Mouse (Mus musculus) neutrophil, adult 5-6 weeks (primary cell): Measurements from ENCODE around the gene Mat2b. TPM values are rescaled to one million over a fixed set of nuclear protein-coding genes. Genes with fewer than 3 reads are reported as not detected.
A peak's percentile ranks its signal among the peaks of the same experiment; 100 is the strongest.

Source experiments
- ATAC-seq: fragments of 151-379, 151-347 bp; 2 replicates; pipeline ENCODE4 v1.8.0; 2017; ENCODE audit warnings: mild to moderate bottlenecking, moderate TSS enrichment; ENCODE audit not compliant: insufficient number of reproducible peaks, poor library complexity, low FRiP score, severe bottlenecking; ENCODE audit errors: extremely low read depth
- total RNA-seq: library from RNA; stranded (forward); fragments of 200-1000 nt; gene quantifications from 2 replicates; pipeline ENCODE4 v1.2.3, GENCODE M21; 2017

Mat2b gene
- total RNA-seq: 112 and 119 TPM in 2 replicates

GRCm38 (mm10) chr11:40695103-40695502 is at the start of gene Mat2b:
Gene Mat2b, minus strand, starts transcription at chr11:40695203.
- no peak for ATAC-seq

DNA sequence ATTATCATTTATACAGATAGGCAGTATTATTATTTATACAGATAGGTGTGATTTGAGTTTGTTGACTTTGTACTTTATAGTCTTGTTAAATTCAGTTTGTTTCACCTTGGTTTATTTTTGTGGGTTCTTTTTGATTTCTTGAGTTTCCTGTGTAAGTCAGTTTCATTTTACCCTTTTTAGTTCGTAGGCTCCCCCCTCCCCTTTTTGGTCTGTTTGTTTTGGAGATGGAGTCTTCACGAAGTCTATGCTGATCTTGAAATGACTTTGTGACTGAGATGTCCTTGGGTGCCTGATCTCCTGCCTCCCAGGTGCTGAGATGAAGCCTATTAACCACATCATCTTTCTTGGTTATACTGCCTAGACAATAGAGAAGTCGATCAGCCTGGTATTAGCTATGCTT is 49.3 kb upstream of the Mat2b start:
- ATAC-seq: no peak

DNA sequence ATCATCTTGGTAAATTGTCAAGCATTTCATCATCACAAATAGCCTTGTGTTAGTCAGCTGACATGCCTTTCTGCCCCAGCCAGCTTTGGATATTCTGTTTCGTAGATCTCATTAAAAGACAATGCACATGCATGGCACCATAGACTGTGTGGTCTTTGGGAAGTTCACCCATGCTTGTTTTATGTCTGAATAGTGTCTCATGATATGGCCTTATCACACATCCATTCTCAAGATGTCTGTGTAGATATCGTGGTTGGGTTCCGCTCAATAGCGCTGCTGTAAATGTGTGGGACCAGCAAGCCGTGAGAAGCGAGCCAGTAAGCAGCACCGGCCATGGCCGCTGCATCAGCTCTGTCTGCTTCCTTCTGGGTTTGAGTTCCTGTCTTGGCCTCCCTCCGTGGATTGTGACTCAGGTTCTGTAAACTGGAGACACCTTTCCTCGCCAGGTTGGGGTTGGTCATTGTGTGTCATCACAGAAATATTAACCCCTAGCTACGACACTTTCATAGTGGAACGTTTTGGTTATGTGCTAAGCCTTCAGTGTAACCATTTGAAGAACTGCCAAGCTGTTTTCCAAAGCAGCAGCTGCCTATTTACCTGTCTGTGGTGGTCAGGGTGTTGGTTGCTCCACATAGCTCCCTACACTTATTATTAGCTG is 46.7 kb upstream of the Mat2b start:
- no peak for ATAC-seq

GRCm38 (mm10) chr11:40737369-40737768 is 42.4 kb upstream of the Mat2b start:
- no peak for ATAC-seq

GRCm38 (mm10) chr11:40734251-40734752 is 39.3 kb upstream of the Mat2b start:
- no peak for ATAC-seq

- peak; percentile 99 for ATAC-seq
These were observed 38.6 kb upstream of the Mat2b start, which contains the start of the genes Hmmr and Nudcd2 for GRCm38 (mm10) chr11:40733339-40734174. Gene Hmmr, minus strand, starts transcription at chr11:40733422. Gene Nudcd2, plus strand, starts transcription at chr11:40733667.

DNA sequence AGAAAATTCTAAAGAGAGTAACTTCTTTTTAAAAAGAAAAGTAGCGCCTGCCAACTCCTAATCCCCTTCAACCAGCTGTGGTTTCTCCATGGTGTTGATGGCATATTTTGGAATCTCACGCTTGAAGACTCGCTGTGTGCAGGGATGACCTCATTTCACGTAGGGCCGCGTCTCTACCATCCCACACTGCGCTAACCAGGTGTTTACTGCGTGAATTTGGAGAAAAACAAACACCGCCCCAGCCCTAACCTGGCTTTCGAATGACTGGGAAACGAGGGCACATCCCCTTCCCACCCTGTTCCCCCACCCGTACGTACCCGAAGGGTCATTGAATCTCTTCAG is 38.0 kb upstream of the Mat2b start:
- ATAC-seq: no peak

DNA sequence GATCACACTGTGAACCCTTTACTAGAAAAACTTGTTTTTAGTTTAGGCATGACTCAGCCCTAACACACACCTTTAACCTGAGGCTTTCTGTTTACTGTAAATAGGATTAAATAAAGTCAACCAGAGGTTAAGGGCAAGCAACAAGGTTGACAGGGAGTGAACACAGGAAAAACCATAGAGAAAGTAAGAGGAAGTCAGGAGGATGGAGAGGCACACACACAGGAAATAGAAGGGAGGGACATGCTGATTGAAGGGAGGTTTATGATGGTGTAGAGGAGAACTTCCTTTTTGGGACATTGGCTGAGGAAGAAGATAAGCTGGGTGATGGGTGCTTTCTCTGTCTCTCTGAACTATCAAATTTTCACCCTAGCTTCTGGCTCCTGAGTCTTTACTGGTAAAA is 23.3 kb upstream of the Mat2b start:
- peak; percentile 39; the same call in 1 of the 2 replicates for ATAC-seq

GRCm38 (mm10) chr11:40715524-40715923 is 20.5 kb upstream of the Mat2b start:
- no peak for ATAC-seq

- ATAC-seq: no peak
These were observed 18.9 kb upstream of the Mat2b start for GRCm38 (mm10) chr11:40713858-40714257.

- peak; percentile 88 for ATAC-seq
These were observed 14.9 kb upstream of the Mat2b start for GRCm38 (mm10) chr11:40709899-40710298.

DNA sequence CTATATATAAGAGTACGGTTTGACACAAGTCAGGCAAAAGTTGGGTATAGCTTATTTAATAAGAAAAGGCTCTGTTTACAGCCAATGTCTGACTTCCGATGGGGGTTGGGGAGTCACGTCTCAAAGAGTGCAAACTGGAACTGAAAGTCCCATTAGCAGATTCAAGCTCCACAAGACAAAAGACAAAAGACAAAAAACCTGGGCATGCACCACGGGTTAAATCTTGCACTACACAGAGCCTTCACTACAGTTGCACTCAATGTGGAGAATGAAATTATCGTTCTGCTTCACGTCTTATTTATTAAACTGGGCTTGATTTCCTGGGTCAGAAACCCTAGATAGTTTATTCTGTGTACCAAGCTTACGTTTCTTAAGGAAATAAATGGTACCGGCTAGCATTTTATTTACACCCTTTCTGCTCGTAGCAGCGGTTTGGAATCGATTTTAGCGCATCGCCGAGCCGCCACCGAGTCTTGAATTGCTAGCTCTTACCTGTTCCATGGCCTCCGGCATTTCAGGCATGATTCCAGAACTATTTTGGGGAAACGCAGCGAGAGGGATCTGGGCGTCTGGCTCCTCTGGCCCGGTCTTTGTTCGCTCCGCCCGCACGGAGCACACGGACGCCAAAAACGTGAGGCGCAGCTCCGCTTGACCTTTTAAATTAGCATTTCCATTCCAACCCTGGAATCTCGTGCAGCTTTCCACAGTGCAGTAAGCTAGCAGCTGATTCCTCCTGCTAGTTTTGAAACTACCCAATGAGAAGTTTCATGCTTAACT is 504 bp downstream of the Mat2b start:
- ATAC-seq: peak; percentile 49

DNA sequence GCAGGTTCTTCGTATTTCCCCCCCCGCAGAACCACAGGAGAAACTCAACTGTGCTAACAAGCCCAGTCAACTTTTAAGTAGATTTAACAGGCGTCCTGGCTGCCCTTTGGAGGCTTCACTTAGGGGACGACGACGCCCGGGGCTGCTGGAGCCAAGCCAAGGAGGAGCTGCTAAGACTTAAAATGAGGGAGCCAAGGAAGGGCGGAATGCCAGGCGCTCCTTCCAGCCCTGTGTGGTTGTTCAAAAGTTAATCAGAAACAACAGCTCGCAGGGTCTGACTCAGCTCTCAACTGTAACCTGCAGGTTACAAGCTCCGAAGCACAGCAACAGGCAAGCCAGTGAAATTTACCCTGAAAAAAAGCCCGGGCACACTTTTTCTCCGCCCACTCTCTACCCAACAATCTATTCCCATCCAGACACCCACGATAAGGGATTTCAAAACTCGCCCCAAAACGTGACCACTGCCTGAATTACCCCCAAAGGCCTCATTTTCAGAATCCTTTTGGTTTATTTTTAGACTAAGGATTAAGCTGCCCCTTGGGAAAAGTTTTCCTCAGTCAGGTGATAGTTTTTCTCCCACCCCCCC is 1.5 kb downstream of the Mat2b start:
- ATAC-seq: no peak

GRCm38 (mm10) chr11:40692511-40693365 is 2.3 kb downstream of the Mat2b start:
- ATAC-seq: peak; percentile 91

- no peak; the same call in none of the 2 replicates for ATAC-seq
These were observed 2.9 kb downstream of the Mat2b start for GRCm38 (mm10) chr11:40692101-40692509.

DNA sequence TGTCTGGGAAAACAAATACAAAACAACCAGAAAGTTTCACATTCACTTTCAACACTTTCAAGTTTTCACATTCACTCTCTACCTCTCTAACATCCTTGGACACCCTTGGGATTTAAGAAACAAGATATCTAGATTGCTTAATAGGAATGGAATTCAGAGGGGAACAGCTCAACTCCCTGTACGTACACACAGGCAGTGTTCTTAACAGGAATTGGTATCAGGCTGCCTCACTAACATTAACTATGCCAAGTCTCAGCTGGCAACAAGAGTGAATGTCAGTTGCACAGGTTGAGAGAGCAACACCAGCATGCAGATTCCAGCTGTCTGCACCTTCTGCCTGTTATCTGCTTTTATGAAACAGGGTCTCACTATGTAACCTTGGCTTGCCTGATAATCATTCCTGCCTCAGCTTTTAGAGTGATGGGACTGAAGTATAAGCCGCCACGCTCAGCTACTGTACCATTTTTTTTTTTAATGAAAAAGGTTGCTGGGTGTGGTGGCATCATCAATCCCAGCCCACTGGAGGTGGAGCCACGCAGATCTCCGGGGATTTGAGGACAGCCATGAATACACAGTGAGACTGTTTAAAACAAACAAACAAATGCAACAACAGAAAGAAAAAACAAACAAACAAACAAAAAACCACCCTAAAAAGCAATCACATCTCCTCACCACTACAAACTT is 4.4 kb downstream of the Mat2b start:
- no peak for ATAC-seq

DNA sequence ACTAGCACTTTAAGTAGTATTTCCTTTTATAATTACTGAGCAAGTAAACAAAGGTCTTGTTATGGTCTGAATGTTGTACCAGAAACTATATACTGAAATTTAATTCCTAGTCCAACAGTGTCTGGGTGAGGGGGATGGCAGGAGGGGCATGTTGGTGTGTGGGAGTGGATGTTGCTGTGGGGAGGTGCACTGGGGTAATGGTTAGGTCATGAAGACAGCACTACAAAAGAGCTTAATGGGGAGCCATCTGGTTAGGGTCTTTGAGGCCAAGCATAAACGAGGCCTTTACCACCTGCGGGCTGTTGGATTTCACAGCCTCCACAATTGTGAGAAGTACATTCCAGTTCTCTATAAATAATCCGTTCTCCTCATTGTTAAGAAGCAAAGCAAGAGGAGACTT is 11.7 kb downstream of the Mat2b start:
- ATAC-seq: no peak

DNA sequence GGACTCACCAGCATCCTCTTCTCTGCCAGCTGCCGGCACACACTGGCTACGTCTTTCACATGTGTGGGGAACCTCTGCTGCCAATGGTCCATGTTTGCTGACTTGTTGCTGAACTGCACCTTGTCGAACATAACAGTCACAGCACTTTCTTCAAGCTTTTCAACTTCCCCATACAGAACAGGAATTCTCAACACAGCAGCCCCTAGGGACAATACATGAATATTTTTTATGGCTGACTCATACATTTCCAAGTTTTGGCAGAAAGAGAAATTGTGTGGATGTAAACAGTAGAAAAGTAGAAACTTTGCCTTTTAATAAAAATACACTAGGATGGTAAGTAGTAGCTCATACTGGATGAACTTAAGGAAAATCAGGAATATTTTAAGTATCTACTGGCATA is 12.5 kb downstream of the Mat2b start:
- ATAC-seq: no peak
